Mouse (Mus musculus) heart, embryonic 12.5 days (tissue): Measurements from ENCODE around the gene Klrb1a. TPM values are rescaled to one million over a fixed set of nuclear protein-coding genes. Genes with fewer than 3 reads are reported as not detected.
"Not testable (repeated sequence)": the region's sequence is repeated elsewhere in the genome, so short reads cannot be mapped to it uniquely, and the experiment has no call there.

ENCODE experiments used
- ATAC-seq: fragments of 200-750 bp; cut with Nextera tagmentation; 2 replicates; pipeline ENCODE4 v1.8.0; 2017; ENCODE audit warnings: moderate TSS enrichment, moderate library complexity; ENCODE audit not compliant: insufficient number of reproducible peaks, low FRiP score
- H3K27ac ChIP-seq: fragments of 300-500 bp; sonication (generic); 2 replicates; pipeline ENCODE4 v1.5.1; 2016; ENCODE audit warnings: mild to moderate bottlenecking, moderate library complexity; ENCODE audit not compliant: poor library complexity, severe bottlenecking
- H3K27me3 ChIP-seq: fragments of 300-500 bp; sonication (generic); replicated peaks from 2 replicates; pipeline ENCODE4 v1.6.1; 2016; ENCODE audit warnings: mild to moderate bottlenecking, moderate library complexity
- H3K36me3 ChIP-seq: fragments of 300-500 bp; sonication (generic); 2 replicates; pipeline ENCODE4 v1.6.1; 2016; ENCODE audit warnings: mild to moderate bottlenecking, moderate library complexity
- H3K4me1 ChIP-seq: fragments of 300-500 bp; sonication (generic); replicated peaks from 2 replicates; pipeline ENCODE4 v1.6.1; 2016; ENCODE audit warnings: mild to moderate bottlenecking
- H3K4me2 ChIP-seq: fragments of 300-500 bp; sonication (generic); 2 replicates; pipeline ENCODE4 v1.6.1; 2016; ENCODE audit warnings: mild to moderate bottlenecking, moderate library complexity
- H3K4me3 ChIP-seq: fragments of 300-500 bp; sonication (generic); 2 replicates; pipeline ENCODE4 v1.5.1; 2016; ENCODE audit warnings: mild to moderate bottlenecking
- H3K9ac ChIP-seq: fragments of 300-500 bp; sonication (generic); 2 replicates; pipeline ENCODE4 v1.6.1; 2016; ENCODE audit warnings: mild to moderate bottlenecking, moderate library complexity
- H3K9me3 ChIP-seq: fragments of 300-500 bp; sonication (generic); replicated peaks from 2 replicates; pipeline ENCODE4 v1.6.1; 2016; ENCODE audit warnings: mild to moderate bottlenecking, moderate library complexity
- WGBS: fragments of 180-500 bp; shearing (Covaris S2); methylation state at CpG from one replicate; pipeline ENCODE4 v1.1.7; 2016; 5-methylcytosine and 5-hydroxymethylcytosine counted together
- polyA plus RNA-seq: library from polyadenylated mRNA; unstranded; fragments of >200 nt; fragmentation: Nextera tagmentation; extraction: Ambion mirVana; gene quantifications from 2 replicates; pipeline ENCODE4 v1.2.1, GENCODE M21; 2016

Gene Klrb1a
- polyA plus RNA-seq, 1 experiment from 2014 or later, result not detected

DNA sequence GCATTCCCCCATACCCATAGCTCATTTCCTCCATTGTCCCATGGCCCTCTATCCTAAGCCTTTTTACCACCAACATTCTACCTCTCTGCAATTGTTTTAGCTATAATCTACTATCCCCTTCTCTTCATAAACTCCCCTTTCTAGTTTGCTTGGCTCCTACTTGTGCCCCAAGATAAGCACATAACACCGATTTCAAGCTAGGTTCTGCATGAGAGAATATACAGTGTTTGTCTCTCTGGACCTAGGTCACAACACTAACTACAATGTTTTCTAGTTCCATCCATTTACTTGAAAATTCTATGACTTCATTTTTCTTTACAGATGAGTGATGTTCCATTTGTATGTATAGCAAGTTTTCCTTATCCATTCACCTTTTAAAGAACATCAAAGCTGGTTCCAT is 17.3 kb upstream of the Klrb1a start:
- Histone ChIP-seq H3K9me3 (no peaks in the 10 kb centered on the region), H3K27me3 (no peaks in the 10 kb centered on the region), H3K4me1 (no peaks in the 10 kb centered on the region), H3K4me2 (no peak overlapping the region), H3K27ac (no peak overlapping the region), H3K4me3 (no peak overlapping the region), H3K36me3 (no peaks in the 10 kb centered on the region), H3K9ac (no peak overlapping the region)
- 86% methylated on average over 1 of the region's 1 CpGs for WGBS
- no peak for ATAC-seq

DNA sequence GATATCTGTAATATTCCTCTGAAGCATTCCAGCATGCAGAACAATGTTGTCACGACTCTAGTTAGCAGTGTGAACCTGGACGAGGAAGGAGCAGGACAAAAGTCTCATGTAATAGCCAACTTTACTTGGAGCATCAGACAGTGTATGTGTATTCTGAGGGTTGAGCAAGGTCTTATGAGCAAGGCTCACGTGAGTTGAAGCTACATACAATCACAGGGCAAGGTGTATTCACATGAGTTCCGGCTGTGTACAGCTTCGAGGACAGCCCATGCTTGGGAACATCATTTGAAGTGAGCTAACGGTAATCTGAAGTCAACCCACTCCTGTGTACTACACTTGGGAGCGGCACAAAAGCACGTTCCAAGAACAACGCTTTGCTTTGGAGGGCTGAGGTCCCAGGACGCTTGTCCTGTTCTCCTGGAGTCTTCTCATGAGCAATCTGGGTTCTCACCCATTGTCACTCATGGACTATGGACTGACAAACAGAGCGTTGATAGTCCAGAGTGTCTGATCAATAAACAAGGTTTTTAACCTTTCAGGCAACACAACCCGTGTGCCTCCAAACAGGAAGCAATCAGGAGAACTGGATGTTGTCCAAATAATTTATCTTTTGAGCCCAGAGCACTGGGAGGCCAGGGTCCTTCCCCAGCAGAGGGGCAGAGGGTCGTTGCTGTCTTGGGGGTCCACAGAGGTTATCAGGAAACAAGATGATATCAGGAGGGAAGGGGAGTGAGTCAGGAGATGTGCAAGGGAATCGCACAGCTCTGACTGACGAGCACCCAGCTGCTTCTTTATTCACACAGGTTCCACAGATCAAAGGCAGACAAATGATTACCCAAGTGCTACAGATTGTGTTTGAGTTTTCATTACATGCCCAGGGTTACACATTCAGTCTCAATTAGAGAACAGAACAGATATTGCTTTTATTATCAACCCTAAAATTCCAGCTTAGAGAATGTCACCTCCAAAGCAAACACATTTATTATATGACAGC is 7.9 kb upstream of the Klrb1a start:
- WGBS, result 63% methylated on average over 15 of the region's 15 CpGs
- not testable (repeated sequence) for H3K36me3 ChIP-seq, ATAC-seq, H3K9me3 ChIP-seq, H3K27ac ChIP-seq, H3K4me2 ChIP-seq, H3K4me3 ChIP-seq, H3K9ac ChIP-seq, H3K4me1 ChIP-seq, H3K27me3 ChIP-seq

DNA sequence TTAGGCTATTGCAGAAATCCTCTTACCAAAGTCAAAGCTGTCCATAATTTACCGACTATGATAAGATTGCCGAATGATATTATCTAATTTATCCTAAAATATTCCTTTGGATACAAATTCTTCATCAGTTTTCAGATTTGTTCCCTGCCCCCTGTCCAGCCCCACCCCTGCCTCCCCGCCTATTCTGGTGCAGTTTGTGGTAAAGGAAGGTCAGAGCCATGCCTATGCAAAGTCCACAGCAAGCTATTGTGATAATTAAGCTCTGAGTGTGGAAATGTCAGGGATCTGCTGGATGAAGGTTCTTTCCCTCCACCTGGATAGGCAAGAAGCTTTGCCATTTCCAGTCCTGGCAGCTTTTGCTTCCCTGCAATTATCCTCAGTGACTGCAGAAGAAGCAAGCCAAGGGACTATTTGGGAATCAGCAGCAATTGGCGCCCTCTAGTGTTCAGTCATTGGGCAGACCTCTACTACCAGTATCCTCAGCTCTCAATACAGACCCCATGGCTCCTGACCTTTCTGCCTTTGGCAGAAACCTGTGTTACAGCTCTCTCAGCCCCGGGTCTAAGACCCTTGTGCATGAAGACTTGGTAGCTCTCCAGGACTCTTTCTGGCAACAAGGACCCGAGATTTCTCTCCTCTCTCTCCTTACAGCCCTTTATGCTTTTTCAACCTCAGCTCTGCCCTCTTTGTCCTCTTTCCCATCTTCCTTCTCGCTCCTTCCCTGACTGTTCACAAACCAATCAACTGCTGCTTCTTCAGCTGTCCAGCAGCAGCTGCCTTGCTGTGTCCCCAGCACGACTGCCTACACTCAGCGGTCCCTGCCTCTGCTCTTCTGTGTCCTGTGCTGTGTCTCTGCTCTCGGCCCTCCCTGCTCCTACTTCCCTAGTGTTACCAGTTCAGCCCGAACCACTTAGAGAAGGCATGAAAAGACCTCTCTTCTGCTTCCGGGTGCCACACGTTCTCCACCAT is 6.7 kb upstream of the Klrb1a start:
- H3K27me3 ChIP-seq, H3K27ac ChIP-seq, H3K36me3 ChIP-seq, H3K4me1 ChIP-seq, H3K9me3 ChIP-seq, H3K4me3 ChIP-seq, H3K9ac ChIP-seq, H3K4me2 ChIP-seq: not testable (repeated sequence)
- 47% methylated on average over 13 of the region's 13 CpGs for WGBS
- peak; percentile 63; the same call in 1 of the 2 replicates for ATAC-seq

DNA sequence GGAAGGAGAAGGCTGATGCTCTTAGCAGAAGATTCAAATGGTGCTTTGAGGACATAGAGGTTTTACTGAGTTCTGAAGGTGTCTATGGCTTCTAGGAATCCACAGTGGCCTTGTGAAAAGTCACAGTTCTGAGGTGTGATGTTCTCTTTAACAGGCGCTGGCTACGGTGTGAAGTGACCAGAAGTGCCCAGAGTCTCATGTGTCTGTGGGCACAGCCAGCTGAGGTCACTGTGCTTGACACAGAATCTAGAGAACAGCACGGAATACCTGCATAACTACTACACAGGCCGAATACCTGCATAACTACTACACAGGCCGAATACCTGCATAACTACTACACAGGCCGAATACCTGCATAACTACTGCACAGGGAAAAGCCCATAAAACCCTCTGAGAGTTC is 1.9 kb upstream of the Klrb1a start:
- H3K4me1 ChIP-seq, H3K36me3 ChIP-seq, H3K9me3 ChIP-seq, H3K9ac ChIP-seq, H3K27me3 ChIP-seq, H3K27ac ChIP-seq, H3K4me3 ChIP-seq, H3K4me2 ChIP-seq, ATAC-seq: not testable (repeated sequence)
- WGBS, result 84% methylated on average over 6 of the region's 6 CpGs

DNA sequence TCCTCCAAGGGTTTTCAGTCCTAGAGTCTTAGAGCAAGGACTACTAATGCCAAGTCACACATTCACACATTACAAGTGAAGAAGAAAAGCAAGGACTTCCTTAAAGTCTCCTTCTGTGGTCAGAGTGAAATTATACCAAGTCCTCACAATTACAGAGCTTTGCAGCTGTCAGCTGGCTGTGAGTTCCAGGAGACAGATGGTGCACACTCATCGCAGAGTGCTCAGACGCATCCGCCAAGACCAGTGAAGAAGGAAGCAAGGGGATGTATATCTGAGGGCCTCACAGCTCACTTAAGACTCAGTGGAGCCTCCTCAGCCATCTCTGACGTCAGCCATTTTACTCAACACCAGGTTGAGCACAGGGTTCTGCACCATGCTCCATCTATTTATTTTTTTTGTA is 1.1 kb upstream of the Klrb1a start:
- Histone ChIP-seq H3K4me1 (no peaks in the 10 kb centered on the region), H3K9ac (no peak overlapping the region), H3K27ac (no peak overlapping the region), H3K36me3 (no peaks in the 10 kb centered on the region), H3K4me2 (no peak overlapping the region), H3K27me3 (no peaks in the 10 kb centered on the region), H3K4me3 (no peak overlapping the region), H3K9me3 (no peaks in the 10 kb centered on the region)
- 76% methylated on average over 4 of the region's 4 CpGs for whole genome bisulfite sequencing
- ATAC-seq, result no peak

DNA sequence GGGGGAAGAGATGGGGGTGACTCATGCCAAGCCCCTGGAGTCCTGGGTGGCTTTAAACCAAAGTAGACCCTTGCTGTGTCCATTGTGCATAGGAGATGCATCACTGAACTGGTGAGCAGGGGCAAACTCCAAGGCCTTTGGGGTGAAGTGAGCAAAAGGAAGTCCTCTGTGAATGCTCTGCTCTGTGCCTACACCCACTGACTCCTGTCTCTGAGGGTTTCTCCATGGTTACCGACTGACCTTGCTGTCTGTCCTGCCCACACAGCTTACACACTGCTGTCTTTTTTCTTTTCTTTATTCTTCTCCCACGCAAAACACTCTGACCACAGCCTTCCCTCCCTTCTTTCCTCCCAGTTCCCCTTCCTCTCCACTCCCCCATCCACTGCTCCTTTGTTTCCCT is 600 bp downstream of the Klrb1a start:
- no peak for ATAC-seq
- 66% methylated on average over 2 of the region's 2 CpGs for WGBS
- Histone ChIP-seq H3K9ac (no peak overlapping the region), H3K27ac (no peak overlapping the region), H3K4me1 (no peaks in the 10 kb centered on the region), H3K4me3 (no peak overlapping the region), H3K9me3 (no peaks in the 10 kb centered on the region), H3K4me2 (no peak overlapping the region), H3K27me3 (no peaks in the 10 kb centered on the region), H3K36me3 (no peaks in the 10 kb centered on the region)

DNA sequence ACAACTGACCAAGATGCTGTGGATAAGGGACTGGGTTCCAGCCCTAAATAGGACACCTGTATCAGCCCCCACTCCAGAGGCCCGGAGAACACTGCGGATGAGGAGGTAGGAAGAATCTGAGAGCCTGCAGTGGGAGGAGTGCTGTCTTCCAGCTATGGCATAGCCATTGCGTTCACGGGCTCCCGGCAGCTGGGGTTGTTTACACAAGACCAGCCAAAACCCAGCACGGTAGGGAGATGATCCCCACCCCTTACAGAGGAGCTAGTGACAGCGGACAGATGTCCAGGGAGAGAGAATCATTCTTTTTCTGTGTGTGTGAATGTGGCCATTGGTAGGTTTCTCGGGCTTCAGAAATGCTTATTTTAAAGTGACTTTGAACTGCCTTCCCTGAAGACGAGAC is 17.0 kb downstream of the Klrb1a start:
- H3K9ac ChIP-seq, result no peak overlapping the region

DNA sequence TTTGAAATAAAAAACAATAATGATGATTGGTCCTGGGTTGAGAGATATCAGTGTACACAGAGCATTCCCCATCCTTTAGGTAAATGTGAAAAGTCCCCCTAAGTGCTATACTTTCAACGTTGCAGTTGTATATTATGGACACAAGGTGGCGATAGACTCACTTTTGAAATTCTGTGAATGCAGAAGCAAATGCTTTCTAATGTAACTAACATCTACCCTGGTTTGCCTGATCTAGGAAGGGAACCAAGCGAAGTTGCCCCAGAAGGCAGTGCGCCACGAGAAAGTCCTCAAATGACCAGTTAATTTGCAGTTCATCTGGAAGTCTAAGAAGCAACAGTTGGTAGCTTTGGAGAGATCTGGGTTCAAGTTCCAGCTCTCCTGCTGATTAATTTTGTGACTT is 18.8 kb downstream of the Klrb1a start:
- WGBS, result 29% methylated on average over 5 of the region's 5 CpGs

More for the DNA sequence above, 17.0 kb downstream of the Klrb1a start:
- 53% methylated on average over 9 of the region's 9 CpGs for WGBS
- Histone ChIP-seq H3K9me3 (no peaks in the 10 kb centered on the region), H3K4me3 (no peak overlapping the region), H3K27me3 (no peaks in the 10 kb centered on the region), H3K36me3 (no peaks in the 10 kb centered on the region), H3K4me1 (no peaks in the 10 kb centered on the region), H3K4me2 (no peak overlapping the region), H3K27ac (no peak overlapping the region)
- ATAC-seq, result no peak

DNA sequence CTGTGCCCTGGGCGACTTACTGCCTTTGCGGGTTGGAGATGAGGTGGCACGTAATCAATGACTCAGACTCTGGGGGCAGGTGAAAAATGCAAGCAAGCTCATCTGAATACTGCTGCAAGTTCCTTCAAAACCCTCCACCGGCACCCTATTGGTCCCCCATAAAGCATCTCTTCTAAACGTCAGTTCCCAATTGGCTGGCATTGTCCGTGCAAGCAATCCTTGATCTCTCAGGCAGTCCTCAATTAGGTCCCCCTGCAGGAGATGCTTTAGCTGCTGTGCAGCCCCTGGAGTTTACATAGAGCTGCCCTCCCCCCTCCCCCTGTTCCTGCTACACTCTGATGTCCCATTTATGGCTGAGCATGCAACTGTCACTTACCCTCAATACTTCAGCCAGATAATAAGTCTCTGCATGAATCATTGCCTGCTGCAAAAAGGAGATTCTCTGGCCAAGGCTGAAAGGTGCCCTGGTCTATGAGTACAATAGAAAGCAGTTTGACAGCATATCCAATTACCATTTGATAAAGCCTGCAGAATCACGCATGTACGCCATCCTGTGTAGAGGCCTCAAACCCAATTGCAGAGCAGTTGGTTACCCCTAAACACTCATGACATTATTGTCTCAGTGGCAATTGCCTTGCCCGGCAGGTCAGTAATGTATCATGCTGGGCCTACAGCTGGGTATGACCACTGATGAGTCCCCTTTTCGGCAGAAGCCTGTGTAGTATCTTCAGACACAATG is 20.7 kb downstream of the Klrb1a start:
- no peak overlapping the region for H3K4me3 ChIP-seq
- H3K4me2 ChIP-seq, result no peak overlapping the region
- H3K27me3 ChIP-seq, result no peaks in the 10 kb centered on the region
- H3K9ac ChIP-seq, result no peak overlapping the region
- H3K36me3 ChIP-seq, result no peaks in the 10 kb centered on the region
- H3K4me1 ChIP-seq, result no peaks in the 10 kb centered on the region
- WGBS, result 63% methylated on average over 10 of the region's 10 CpGs
- H3K9me3 ChIP-seq, result no peaks in the 10 kb centered on the region
- ATAC-seq, result no peak
- H3K27ac ChIP-seq, result no peak overlapping the region

More for the DNA sequence above, 18.8 kb downstream of the Klrb1a start:
- no peak overlapping the region for H3K9ac ChIP-seq
- H3K4me3 ChIP-seq, result no peak overlapping the region
- H3K36me3 ChIP-seq, result no peaks in the 10 kb centered on the region
- 0 out of 2 replicates have a peak, but pooled peaks have one; percentile 15 for ATAC-seq
- no peaks in the 10 kb centered on the region for H3K27me3 ChIP-seq
- no peak overlapping the region for H3K4me2 ChIP-seq
- H3K27ac ChIP-seq, result no peak overlapping the region
- H3K9me3 ChIP-seq, result no peaks in the 10 kb centered on the region
- H3K4me1 ChIP-seq, result no peaks in the 10 kb centered on the region

DNA sequence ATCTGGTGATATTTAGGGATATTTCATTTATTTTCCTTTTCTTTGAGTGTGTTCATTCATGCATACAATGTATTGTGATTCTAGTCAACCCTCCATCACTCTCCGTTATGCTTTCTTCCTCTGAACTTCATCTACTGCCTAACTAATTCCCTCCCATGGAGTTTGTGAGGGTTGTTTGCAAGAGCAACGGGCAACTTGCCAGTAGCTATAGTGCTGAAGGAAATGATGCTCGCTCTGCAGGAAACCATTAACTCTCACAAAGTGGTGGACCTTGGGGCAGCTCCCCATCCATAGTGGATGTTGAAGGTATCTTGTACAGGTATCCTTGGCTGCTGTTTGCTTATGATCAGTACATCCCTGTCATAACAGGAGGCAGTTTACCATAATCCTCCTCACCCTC is 21.3 kb downstream of the Klrb1a start:
- no peaks in the 10 kb centered on the region for H3K4me1 ChIP-seq
- no peak overlapping the region for H3K4me3 ChIP-seq
- 56% methylated on average over 3 of the region's 3 CpGs for WGBS
- H3K27me3 ChIP-seq, result no peaks in the 10 kb centered on the region
- H3K27ac ChIP-seq, result no peak overlapping the region
- H3K36me3 ChIP-seq, result no peaks in the 10 kb centered on the region
- H3K4me2 ChIP-seq, result no peak overlapping the region
- no peak for ATAC-seq
- H3K9ac ChIP-seq, result no peak overlapping the region
- H3K9me3 ChIP-seq, result no peaks in the 10 kb centered on the region
